Mouse (Mus musculus) kidney, embryonic 15.5 days (tissue): ENCODE measurements at regions not wholly inside any gene's neighbourhood (a gene's known extent, or its start where the extent isn't known, plus 50 kb on each side); places are given as distances from the start of the nearest gene placed in this dataset.

Source experiments
- ATAC-seq: fragments of 200-750 bp; cut with Nextera tagmentation; replicated peaks from 2 replicates; pipeline ENCODE4 v1.8.0; 2017; ENCODE audit warnings: moderate TSS enrichment; ENCODE audit not compliant: low FRiP score
- H3K27ac ChIP-seq: fragments of 300-500 bp; sonication (generic); 2 replicates; pipeline ENCODE4 v1.5.1; 2015; ENCODE audit warnings: mild to moderate bottlenecking, inconsistent platforms
- H3K27me3 ChIP-seq: fragments of 300-500 bp; sonication (generic); 2 replicates; pipeline ENCODE4 v1.6.1; 2015; ENCODE audit warnings: inconsistent platforms
- H3K36me3 ChIP-seq: fragments of 300-500 bp; sonication (generic); 2 replicates; pipeline ENCODE4 v1.6.1; 2015; ENCODE audit warnings: inconsistent platforms
- H3K4me1 ChIP-seq: fragments of 300-500 bp; sonication (generic); 2 replicates; pipeline ENCODE4 v1.6.1; 2015; ENCODE audit warnings: inconsistent platforms
- H3K4me2 ChIP-seq: fragments of 300-500 bp; sonication (generic); 2 replicates; pipeline ENCODE4 v1.6.1; 2015; ENCODE audit warnings: moderate library complexity, mild to moderate bottlenecking, inconsistent platforms
- H3K4me3 ChIP-seq: fragments of 300-500 bp; sonication (generic); replicated peaks from 2 replicates; pipeline ENCODE4 v1.5.1; 2015; ENCODE audit warnings: mild to moderate bottlenecking, inconsistent platforms
- H3K9ac ChIP-seq: fragments of 300-500 bp; sonication (generic); 2 replicates; pipeline ENCODE4 v1.6.1; 2015; ENCODE audit warnings: mild to moderate bottlenecking, inconsistent platforms
- H3K9me3 ChIP-seq: fragments of 300-500 bp; sonication (generic); replicated peaks from 2 replicates; pipeline ENCODE4 v1.6.1; 2016; ENCODE audit warnings: inconsistent platforms
- WGBS: fragments of 180-500 bp; shearing (Covaris S2); methylation state at CpG from one replicate; pipeline ENCODE4 v1.1.7; 2015; ENCODE audit warnings: mixed read lengths; 5-methylcytosine and 5-hydroxymethylcytosine counted together

DNA sequence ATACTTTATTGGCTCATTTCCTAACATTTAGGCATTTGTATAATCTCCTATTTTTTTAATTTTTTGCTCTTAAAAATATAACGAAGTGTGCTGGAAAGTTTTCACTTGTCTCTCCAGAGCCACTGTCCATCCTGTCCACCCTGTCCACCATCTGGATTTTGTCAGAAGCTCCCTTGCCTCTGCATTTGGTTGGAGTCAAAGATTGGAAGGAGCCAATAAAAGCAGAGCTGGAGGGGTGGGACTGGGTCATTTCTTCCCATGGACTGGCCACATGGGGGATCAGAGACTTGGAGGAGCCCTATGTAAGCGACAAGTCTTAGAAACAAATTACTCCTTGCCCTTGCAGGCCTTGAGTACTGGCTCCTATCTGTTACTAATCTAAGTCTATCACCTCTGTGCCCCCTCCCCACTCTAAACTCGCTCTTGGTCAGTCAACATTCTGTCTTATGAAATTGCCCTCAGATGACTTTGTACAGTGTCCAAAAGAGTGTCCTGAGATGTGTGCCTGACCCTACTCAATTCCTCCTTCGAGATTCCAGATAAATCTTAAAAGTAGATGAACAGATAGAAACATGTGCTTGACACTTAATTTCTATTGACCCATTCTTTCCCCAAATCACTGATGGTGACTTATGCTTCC lies 303.3 kb downstream of the Nuak1 start:
- ATAC-seq: no peak
- whole genome bisulfite sequencing: 66% methylated on average over 4 of the region's 4 CpGs
- H3K27ac ChIP-seq: no peak overlapping the region

GRCm38 (mm10) chr10:84142741-84143454 lies 297.5 kb downstream of the Nuak1 start:
- H3K27ac ChIP-seq: no peak overlapping the region

More for the DNA sequence above, 303.3 kb downstream of the Nuak1 start:
- Histone ChIP-seq H3K27me3 (no peaks in the 10 kb centered on the region), H3K9ac (no peak overlapping the region), H3K4me1 (no peaks in the 10 kb centered on the region), H3K36me3 (no peaks in the 10 kb centered on the region), H3K9me3 (no peaks in the 10 kb centered on the region), H3K4me3 (no peak overlapping the region), H3K4me2 (no peak overlapping the region)

GRCm38 (mm10) chr10:84143674-84144343 lies 296.6 kb downstream of the Nuak1 start:
- Histone ChIP-seq H3K27ac (no peak overlapping the region; the same call in 1 of the 2 replicates), H3K4me1 (peaks cover 8% of the 10 kb centered on the region), H3K9me3 (no peaks in the 10 kb centered on the region), H3K36me3 (no peaks in the 10 kb centered on the region), H3K4me3 (no peak overlapping the region), H3K27me3 (no peaks in the 10 kb centered on the region), H3K9ac (no peak overlapping the region), H3K4me2 (no peak overlapping the region)
- 22% methylated on average over 5 of the region's 5 CpGs for WGBS
- no peak for ATAC-seq

More at GRCm38 (mm10) chr10:84142741-84143454, 297.5 kb downstream of the Nuak1 start:
- 66% methylated on average over 8 of the region's 8 CpGs for WGBS
- no peak overlapping the region for H3K4me2 ChIP-seq
- H3K4me3 ChIP-seq: no peak overlapping the region
- no peaks in the 10 kb centered on the region for H3K27me3 ChIP-seq
- H3K9ac ChIP-seq: no peak overlapping the region
- no peaks in the 10 kb centered on the region for H3K9me3 ChIP-seq
- H3K36me3 ChIP-seq: no peaks in the 10 kb centered on the region
- H3K4me1 ChIP-seq: peaks cover 8% of the 10 kb centered on the region
- no peak for ATAC-seq

DNA sequence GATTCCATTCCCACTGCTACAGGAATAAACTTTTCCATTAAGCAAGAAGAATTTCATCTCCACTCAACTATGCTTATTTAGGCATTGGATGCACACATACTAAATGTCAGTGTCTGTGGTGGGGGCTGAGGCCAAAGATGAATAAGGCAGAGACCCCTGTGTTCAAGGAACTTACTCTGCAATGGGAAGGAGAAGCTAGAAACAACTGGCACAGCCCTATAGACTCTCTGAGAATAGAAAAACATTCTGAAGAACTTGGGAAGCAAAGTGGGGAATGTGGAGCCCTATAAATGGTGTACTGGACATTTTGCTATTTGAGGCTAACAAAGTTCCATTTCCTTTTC lies 296.1 kb downstream of the Nuak1 start:
- Histone ChIP-seq H3K4me3 (no peak overlapping the region), H3K9ac (no peak overlapping the region), H3K4me2 (no peak overlapping the region), H3K27ac (no peak overlapping the region), H3K4me1 (peaks cover 8% of the 10 kb centered on the region), H3K27me3 (no peaks in the 10 kb centered on the region), H3K9me3 (no peaks in the 10 kb centered on the region), H3K36me3 (no peaks in the 10 kb centered on the region)
- no peak for ATAC-seq

- ATAC-seq: no peak
- Histone ChIP-seq H3K4me3 (no peak overlapping the region), H3K27me3 (no peaks in the 10 kb centered on the region), H3K4me2 (no peak overlapping the region), H3K9ac (no peak overlapping the region), H3K9me3 (no peaks in the 10 kb centered on the region), H3K27ac (no peak overlapping the region), H3K36me3 (no peaks in the 10 kb centered on the region), H3K4me1 (peaks cover 8% of the 10 kb centered on the region)
- WGBS: 86% methylated on average over 2 of the region's 2 CpGs
Observed at GRCm38 (mm10) chr10:84147305-84147984, 293.0 kb downstream of the Nuak1 start.

DNA sequence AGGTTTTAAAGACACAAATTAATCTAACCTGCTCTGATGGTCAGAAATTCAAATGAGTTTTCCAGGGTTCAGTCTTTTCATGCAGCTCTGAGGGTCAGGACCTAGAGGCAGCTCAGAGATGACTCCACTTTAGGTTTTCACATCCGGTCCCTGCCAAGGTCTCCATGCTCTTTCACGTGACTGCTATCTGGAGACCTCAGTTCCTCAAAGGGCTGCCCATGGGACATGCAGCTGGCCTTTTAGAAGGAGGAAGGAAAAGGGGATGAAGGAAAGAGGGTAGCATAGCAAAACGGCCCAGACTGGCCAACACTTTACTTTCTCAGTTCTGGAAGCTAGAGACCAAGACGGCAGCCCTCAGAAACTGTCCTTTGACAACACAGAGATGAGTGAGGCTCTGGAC lies 276.6 kb downstream of the Nuak1 start:
- WGBS: 84% methylated on average over 4 of the region's 4 CpGs
- Histone ChIP-seq H3K4me3 (no peak overlapping the region), H3K4me1 (peaks cover 24% of the 10 kb centered on the region), H3K9ac (no peak overlapping the region), H3K4me2 (no peak overlapping the region), H3K9me3 (no peaks in the 10 kb centered on the region), H3K27ac (no peak overlapping the region), H3K36me3 (no peaks in the 10 kb centered on the region), H3K27me3 (0 out of 2 replicates have a peak, but pooled peaks cover 3% of the 10 kb centered on the region)
- ATAC-seq: no peak

- 37% methylated on average over 10 of the region's 10 CpGs for WGBS
- H3K27ac ChIP-seq: no peak overlapping the region
- H3K4me2 ChIP-seq: no peak overlapping the region
Observed at GRCm38 (mm10) chr10:84165832-84166567, 274.4 kb downstream of the Nuak1 start.

DNA sequence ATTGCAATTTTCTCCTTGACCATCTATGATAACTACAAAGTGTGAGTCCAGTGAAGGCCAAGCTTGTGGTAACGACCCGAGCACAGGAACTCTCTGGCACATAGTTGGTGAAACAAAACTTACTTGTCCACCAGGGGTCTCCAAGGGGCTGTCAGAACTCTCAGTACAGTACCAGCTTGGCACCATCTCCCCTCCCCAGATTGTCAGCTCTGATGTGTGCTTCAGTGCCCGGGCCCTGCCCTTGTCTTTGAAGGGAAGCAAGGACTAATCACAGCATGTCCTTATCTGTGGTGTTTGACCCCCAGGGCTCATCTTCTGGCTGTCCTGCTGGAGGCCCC lies 273.9 kb downstream of the Nuak1 start:
- H3K36me3 ChIP-seq: no peaks in the 10 kb centered on the region
- peaks cover 24% of the 10 kb centered on the region for H3K4me1 ChIP-seq
- 0 out of 2 replicates have a peak, but pooled peaks cover 7% of the 10 kb centered on the region for H3K27me3 ChIP-seq
- ATAC-seq: 0 out of 2 replicates have a peak, but pooled peaks have one; percentile 62
- no peak overlapping the region for H3K4me3 ChIP-seq
- no peaks in the 10 kb centered on the region for H3K9me3 ChIP-seq
- no peak overlapping the region for H3K9ac ChIP-seq
- H3K27ac ChIP-seq: no peak overlapping the region
- no peak overlapping the region for H3K4me2 ChIP-seq
- 25% methylated on average over 3 of the region's 3 CpGs for WGBS

More at GRCm38 (mm10) chr10:84165832-84166567, 274.4 kb downstream of the Nuak1 start:
- Histone ChIP-seq H3K4me1 (peaks cover 24% of the 10 kb centered on the region), H3K9ac (no peak overlapping the region), H3K27me3 (0 out of 2 replicates have a peak, but pooled peaks cover 7% of the 10 kb centered on the region), H3K9me3 (no peaks in the 10 kb centered on the region), H3K36me3 (no peaks in the 10 kb centered on the region), H3K4me3 (no peak overlapping the region)
- no peak; the same call in 1 of the 2 replicates for ATAC-seq

- Histone ChIP-seq H3K36me3 (no peaks in the 10 kb centered on the region), H3K27ac (no peak overlapping the region), H3K4me1 (peaks cover 4% of the 10 kb centered on the region; the same call in 1 of the 2 replicates), H3K9ac (no peak overlapping the region), H3K4me2 (no peak overlapping the region), H3K9me3 (no peaks in the 10 kb centered on the region), H3K27me3 (0 out of 2 replicates have a peak, but pooled peaks cover 7% of the 10 kb centered on the region), H3K4me3 (no peak overlapping the region)
- ATAC-seq: no peak
- WGBS: 43% methylated on average over 4 of the region's 4 CpGs
Observed at GRCm38 (mm10) chr10:84172828-84173321, 267.5 kb downstream of the Nuak1 start.

DNA sequence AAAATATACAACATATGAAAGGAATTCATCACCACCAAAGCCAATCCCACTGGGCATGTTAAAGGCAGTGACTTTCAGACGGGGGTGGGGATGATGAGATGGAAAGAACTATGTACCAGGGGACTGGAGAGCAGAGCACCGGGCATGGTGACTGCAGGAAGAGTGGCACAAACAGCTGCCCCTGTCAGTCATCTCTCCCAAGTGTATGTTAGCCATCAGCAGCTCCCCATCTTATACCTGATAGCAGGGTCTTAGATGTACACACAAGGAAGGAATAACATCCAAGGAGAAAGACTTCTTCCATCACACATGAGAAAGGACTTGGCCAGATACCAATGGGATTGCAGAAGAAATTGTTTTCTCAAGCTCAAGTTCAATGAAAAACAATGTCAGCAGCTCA lies 257.2 kb downstream of the Nuak1 start:
- 84% methylated on average over 2 of the region's 2 CpGs for WGBS
- H3K27me3 ChIP-seq: no peaks in the 10 kb centered on the region
- no peak for ATAC-seq

GRCm38 (mm10) chr10:84186466-84186865 lies 253.9 kb downstream of the Nuak1 start:
- peaks cover 8% of the 10 kb centered on the region for H3K4me1 ChIP-seq
- 68% methylated on average over 2 of the region's 2 CpGs for WGBS
- no peak for ATAC-seq
- no peak overlapping the region for H3K9ac ChIP-seq
- H3K4me3 ChIP-seq: no peak overlapping the region
- H3K27me3 ChIP-seq: no peaks in the 10 kb centered on the region
- no peaks in the 10 kb centered on the region for H3K9me3 ChIP-seq
- H3K36me3 ChIP-seq: no peaks in the 10 kb centered on the region
- no peak overlapping the region for H3K27ac ChIP-seq
- H3K4me2 ChIP-seq: no peak overlapping the region

More for the DNA sequence above, 257.2 kb downstream of the Nuak1 start:
- Histone ChIP-seq H3K4me3 (no peak overlapping the region), H3K4me2 (no peak overlapping the region), H3K9ac (no peak overlapping the region), H3K27ac (no peak overlapping the region), H3K4me1 (peaks cover 8% of the 10 kb centered on the region), H3K36me3 (no peaks in the 10 kb centered on the region), H3K9me3 (no peaks in the 10 kb centered on the region)
